Mouse (Mus musculus) 3134 (cell line): ENCODE results near the gene Ulk4.

Source experiments
- DNase-seq: peaks from one replicate; pipeline ENCODE4 v3.0.0-alpha.2; 2011; ENCODE audit warnings: low spot score; ENCODE audit not compliant: insufficient read length; ENCODE audit errors: extremely low read depth

The Ulk4 gene

GRCm38 (mm10) chr9:121032322-121032964, 244.6 kb downstream of the Ulk4 start:
- DNase-seq: no peak

- no peak for DNase-seq
These were observed 246.0 kb downstream of the Ulk4 start for GRCm38 (mm10) chr9:121030949-121031348.

GRCm38 (mm10) chr9:121029786-121030185, 247.2 kb downstream of the Ulk4 start:
- no peak for DNase-seq

- DNase-seq: no peak
These were observed 253.3 kb downstream of the Ulk4 start for GRCm38 (mm10) chr9:121023526-121024264.

GRCm38 (mm10) chr9:121020360-121020759, 256.6 kb downstream of the Ulk4 start:
- DNase-seq: no peak

GRCm38 (mm10) chr9:121019932-121020331, 257.1 kb downstream of the Ulk4 start:
- no peak for DNase-seq

- no peak for DNase-seq
These were observed 258.3 kb downstream of the Ulk4 start for GRCm38 (mm10) chr9:121018524-121019315.

- no peak for DNase-seq
These were observed 261.0 kb downstream of the Ulk4 start for GRCm38 (mm10) chr9:121015810-121016502.

DNA sequence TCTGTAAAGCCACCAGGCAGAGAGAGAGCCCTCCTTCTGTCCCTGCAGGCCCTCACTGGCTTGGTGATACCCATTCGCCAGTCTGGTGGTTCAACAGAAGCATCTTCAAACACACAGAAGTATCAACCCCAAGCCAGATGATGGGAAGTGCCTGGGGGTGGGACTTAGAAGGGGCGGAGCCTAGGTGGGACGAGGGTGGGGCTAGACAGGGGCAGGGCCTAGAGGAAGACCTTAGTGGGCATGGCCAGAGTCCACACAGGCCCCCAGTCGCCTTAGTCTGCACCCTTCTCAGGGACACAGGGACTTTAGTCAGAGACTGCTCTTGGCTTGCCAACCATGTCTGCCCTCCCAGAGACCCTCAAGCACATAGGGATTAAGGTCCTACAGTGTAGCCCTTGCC, 265.5 kb downstream of the Ulk4 start:
- no peak for DNase-seq

DNA sequence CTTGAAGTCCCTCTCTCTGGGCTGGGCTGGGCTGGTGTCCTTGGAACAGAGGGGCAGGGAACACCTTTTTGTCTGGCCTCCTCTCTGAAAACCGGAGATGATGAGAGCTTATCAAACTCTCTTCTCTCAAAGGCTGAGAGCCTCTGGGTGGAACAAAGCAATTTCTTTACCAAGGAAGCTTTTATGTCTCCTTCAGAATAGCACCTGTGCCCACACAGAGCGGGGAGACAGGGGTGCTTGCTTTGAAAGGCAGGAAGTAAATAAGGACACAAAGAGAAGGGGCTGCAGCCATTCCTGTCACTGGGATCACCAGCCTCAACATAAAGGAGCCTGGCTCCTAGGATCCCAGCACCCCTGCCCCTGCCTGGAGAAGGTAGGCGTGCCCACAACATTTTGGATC, 266.5 kb downstream of the Ulk4 start:
- no peak for DNase-seq

DNA sequence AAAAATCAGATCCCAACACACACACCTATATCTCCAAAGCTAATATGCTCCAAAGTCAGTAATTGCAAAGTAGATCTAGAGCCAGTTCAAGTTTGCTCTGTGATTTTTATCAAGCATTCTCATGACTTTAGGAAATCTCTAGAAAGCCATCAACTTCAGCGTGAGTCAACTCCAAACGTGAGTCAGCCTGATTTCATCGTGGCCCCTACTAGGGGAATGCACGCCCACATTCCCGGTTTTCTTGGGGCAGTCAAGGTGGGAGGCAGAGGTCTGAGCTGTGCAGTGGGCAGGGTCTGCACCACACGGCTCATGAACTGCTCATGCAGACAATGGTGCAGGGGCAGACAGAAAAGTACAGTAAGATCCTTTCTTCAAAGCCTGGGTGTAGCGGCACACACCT, 271.0 kb downstream of the Ulk4 start:
- no peak for DNase-seq

DNA sequence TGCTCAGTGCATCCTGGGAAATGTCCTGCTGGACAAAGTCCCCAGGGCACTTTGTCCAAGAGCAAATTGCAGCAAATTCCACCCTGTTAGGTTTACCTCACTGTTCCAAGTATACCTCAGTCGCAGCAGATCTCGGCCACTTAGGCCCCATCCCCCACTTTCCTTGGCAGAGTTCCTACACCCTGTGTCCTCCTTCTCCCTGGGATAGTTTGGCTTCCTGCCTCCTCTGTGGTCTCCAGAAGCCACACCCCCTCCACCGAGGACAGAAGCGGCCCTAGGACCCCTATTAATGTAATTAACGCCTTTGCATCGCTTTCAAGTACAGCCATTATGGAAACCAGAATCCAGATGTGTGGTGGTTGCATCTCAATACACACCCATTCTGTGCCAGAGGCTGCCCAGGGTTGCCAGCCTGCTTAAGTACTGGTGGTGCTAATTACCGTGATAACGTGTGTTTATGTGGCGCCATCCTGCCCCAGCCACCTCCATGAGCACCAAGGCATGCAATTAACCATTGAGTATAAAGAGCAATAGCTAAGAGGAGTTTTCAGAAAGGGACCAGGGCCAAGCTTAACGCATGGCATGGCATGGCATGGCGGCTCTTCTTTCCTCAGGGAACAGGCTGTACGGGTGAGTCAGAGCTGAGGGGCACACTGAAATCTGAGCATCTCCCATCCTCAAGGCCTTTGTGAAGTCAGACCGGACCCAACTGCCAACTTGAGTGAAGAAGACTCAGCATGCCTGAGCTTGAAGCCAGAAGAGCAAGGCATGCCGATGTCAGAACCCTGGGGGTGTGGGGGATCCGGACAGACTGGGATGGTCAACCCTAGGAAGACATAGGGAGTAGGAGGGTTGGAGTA, 275.1 kb downstream of the Ulk4 start:
- no peak for DNase-seq

DNA sequence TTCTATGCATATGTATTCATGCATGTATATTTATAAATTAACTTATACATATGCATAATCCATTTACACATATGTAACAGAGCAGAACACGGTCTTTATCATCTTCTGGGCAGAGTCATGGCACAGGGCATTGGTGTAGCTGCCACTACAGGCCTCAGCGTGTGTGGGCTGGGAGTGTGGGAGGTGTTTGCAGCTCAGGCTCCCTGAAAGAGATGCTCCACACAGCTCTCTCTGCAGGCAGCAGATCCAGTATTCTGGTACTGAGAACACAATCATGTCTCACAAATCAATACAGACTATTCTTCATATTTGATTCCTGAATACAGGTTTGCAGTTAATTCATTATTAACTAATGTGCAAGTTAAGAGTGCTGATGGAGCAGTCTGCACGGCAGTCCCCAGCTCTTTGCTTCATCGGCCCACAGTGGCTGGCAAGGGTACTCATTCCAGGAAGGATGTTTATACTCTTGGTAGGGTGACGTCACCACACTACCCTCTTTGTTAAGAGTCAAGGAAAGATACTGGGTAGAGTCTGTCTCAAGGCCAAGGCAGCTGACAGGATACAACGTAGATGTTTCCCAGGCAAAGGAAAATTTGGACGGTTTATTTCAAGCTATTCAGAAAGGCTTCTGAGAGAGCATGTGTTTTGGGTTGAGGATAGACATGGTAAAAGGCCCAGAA, 276.2 kb downstream of the Ulk4 start:
- no peak for DNase-seq

GRCm38 (mm10) chr9:120998696-120999095, 278.3 kb downstream of the Ulk4 start:
- no peak for DNase-seq

GRCm38 (mm10) chr9:120994223-120995155, 282.5 kb downstream of the Ulk4 start:
- no peak for DNase-seq

DNA sequence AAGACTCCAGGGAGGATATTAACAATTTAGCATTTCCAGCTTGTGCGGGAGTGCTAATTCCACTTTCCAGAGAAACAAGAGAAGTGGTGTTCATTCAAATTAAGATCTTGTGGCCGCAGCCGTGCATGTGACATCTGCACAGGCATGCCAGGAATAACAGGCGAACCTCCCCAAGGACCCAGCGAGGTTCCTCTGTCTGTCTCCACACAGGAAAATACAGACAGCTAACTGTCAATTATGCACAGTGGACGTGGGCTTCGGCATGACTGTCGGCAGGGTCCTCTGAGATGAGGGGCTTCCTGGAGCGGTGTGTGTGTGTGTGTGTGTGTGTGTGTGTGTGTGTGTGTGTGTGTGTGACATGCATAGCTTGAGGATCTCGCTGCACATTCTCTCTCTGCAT, 284.0 kb downstream of the Ulk4 start:
- no peak for DNase-seq

- DNase-seq: no peak
These were observed 285.2 kb downstream of the Ulk4 start for GRCm38 (mm10) chr9:120991801-120992200.
